Mouse (Mus musculus) c-Kit-positive CD71-positive TER-119-positive erythroid progenitor cells, embryonic 14.5 days (primary cell): Measurements from ENCODE around the gene Chpt1.
A peak's percentile ranks its signal among the peaks of the same experiment; 100 is the strongest.
"Not testable (repeated sequence)": the region's sequence is repeated elsewhere in the genome, so short reads cannot be mapped to it uniquely, and the experiment has no call there.

Source experiments
- DNase-seq: peaks from one replicate; pipeline ENCODE4 v3.0.0-alpha.2; 2013; ENCODE audit warnings: low spot score

Chpt1 gene

GRCm38 (mm10) chr10:88494959-88495587 lies 8.8 kb downstream of the Chpt1 start:
- DNase-seq, result no peak

- DNase-seq, result no peak
Observed at GRCm38 (mm10) chr10:88492658-88493057, 11.2 kb downstream of the Chpt1 start.

GRCm38 (mm10) chr10:88491632-88492031 lies 12.2 kb downstream of the Chpt1 start:
- no peak for DNase-seq

GRCm38 (mm10) chr10:88488629-88489028 lies 15.2 kb downstream of the Chpt1 start:
- no peak for DNase-seq

GRCm38 (mm10) chr10:88482866-88483265 lies 21.0 kb downstream of the Chpt1 start:
- not testable (repeated sequence) for DNase-seq

GRCm38 (mm10) chr10:88460122-88460820 lies 43.6 kb downstream of the Chpt1 start:
- no peak for DNase-seq

GRCm38 (mm10) chr10:88459502-88459992 lies 44.3 kb downstream of the Chpt1 start, which contains the start of gene Sycp3:
Gene Sycp3, plus strand, starts transcription at chr10:88459569.
- DNase-seq, result no peak

GRCm38 (mm10) chr10:88457816-88458215 lies 46.1 kb downstream of the Chpt1 start:
- no peak for DNase-seq

GRCm38 (mm10) chr10:88451990-88452389 lies 51.9 kb downstream of the Chpt1 start:
- no peak for DNase-seq

- no peak for DNase-seq
Observed at GRCm38 (mm10) chr10:88451221-88451620, 52.7 kb downstream of the Chpt1 start.

GRCm38 (mm10) chr10:88441224-88441623 lies 62.6 kb downstream of the Chpt1 start:
- no peak for DNase-seq

- no peak for DNase-seq
Observed at GRCm38 (mm10) chr10:88427998-88428397, 75.9 kb downstream of the Chpt1 start.

- no peak for DNase-seq
Observed at GRCm38 (mm10) chr10:88426896-88427295, 77.0 kb downstream of the Chpt1 start.

GRCm38 (mm10) chr10:88426158-88426816 lies 77.6 kb downstream of the Chpt1 start:
- DNase-seq, result peak; percentile 65

- no peak for DNase-seq
Observed at GRCm38 (mm10) chr10:88420655-88421435, 83.0 kb downstream of the Chpt1 start.

GRCm38 (mm10) chr10:88420141-88420541 lies 83.7 kb downstream of the Chpt1 start:
- DNase-seq, result no peak

- DNase-seq, result no peak
Observed at GRCm38 (mm10) chr10:88417686-88418085, 86.2 kb downstream of the Chpt1 start.

- no peak for DNase-seq
Observed at GRCm38 (mm10) chr10:88412290-88412995, 91.4 kb downstream of the Chpt1 start.

GRCm38 (mm10) chr10:88409751-88410150 lies 94.1 kb downstream of the Chpt1 start:
- DNase-seq, result no peak

- DNase-seq, result no peak
Observed at GRCm38 (mm10) chr10:88407875-88408631, 95.8 kb downstream of the Chpt1 start.

- no peak for DNase-seq
Observed at GRCm38 (mm10) chr10:88405812-88406211, 98.1 kb downstream of the Chpt1 start.
